Mouse (Mus musculus) midbrain, embryonic 16.5 days (tissue): ENCODE data around the gene Fubp1. TPM values are rescaled to one million over a fixed set of nuclear protein-coding genes. Genes with fewer than 3 reads are reported as not detected.
A peak's percentile ranks its signal among the peaks of the same experiment; 100 is the strongest.
"Not testable (repeated sequence)": the region's sequence is repeated elsewhere in the genome, so short reads cannot be mapped to it uniquely, and the experiment has no call there.

Source experiments
- ATAC-seq: fragments of 200-750 bp; cut with Nextera tagmentation; 2 replicates; pipeline ENCODE4 v1.8.0; 2017; ENCODE audit warnings: moderate TSS enrichment
- H3K27ac ChIP-seq: fragments of 300-500 bp; sonication (generic); 2 replicates; pipeline ENCODE4 v1.5.1; 2014; ENCODE audit warnings: mild to moderate bottlenecking, low read length, mixed read lengths
- H3K27me3 ChIP-seq: fragments of 300-500 bp; sonication (generic); 2 replicates; pipeline ENCODE4 v1.6.1; 2014; ENCODE audit warnings: low read depth, low read length, mixed read lengths; ENCODE audit not compliant: control insufficient read depth, insufficient read depth
- H3K36me3 ChIP-seq: fragments of 300-500 bp; sonication (generic); 2 replicates; pipeline ENCODE4 v1.6.1; 2014; ENCODE audit warnings: mild to moderate bottlenecking, low read length, moderate library complexity, mixed read lengths; ENCODE audit not compliant: control insufficient read depth, insufficient read depth
- H3K4me1 ChIP-seq: fragments of 300-500 bp; sonication (generic); 2 replicates; pipeline ENCODE4 v1.6.1; 2014; ENCODE audit warnings: mild to moderate bottlenecking, low read length, mixed read lengths; ENCODE audit not compliant: control insufficient read depth, insufficient read depth
- H3K4me2 ChIP-seq: fragments of 300-500 bp; sonication (generic); 2 replicates; pipeline ENCODE4 v1.6.1; 2014; ENCODE audit warnings: mild to moderate bottlenecking, low read length, mixed read lengths
- H3K4me3 ChIP-seq: fragments of 300-500 bp; sonication (generic); 2 replicates; pipeline ENCODE4 v1.5.1; 2014; ENCODE audit warnings: low read depth, mild to moderate bottlenecking, low read length, moderate library complexity, mixed read lengths
- H3K9ac ChIP-seq: fragments of 300-500 bp; sonication (generic); 2 replicates; pipeline ENCODE4 v1.6.1; 2014; ENCODE audit warnings: low read depth, low read length, mixed read lengths
- H3K9me3 ChIP-seq: fragments of 300-500 bp; sonication (generic); replicated peaks from 2 replicates; pipeline ENCODE4 v1.6.1; 2014; ENCODE audit warnings: mild to moderate bottlenecking, low read length, mixed read lengths; ENCODE audit not compliant: control insufficient read depth, poor library complexity, severe bottlenecking
- WGBS: fragments of 180-500 bp; shearing (Covaris S2); extraction: QIAGEN DNeasy Blood & Tissue Kit; methylation state at CpG from one replicate; pipeline ENCODE4 v1.1.7; 2014; 5-methylcytosine and 5-hydroxymethylcytosine counted together
- polyA plus RNA-seq: library from polyadenylated mRNA; unstranded; fragments of >200 nt; fragmentation: Nextera tagmentation; extraction: Ambion mirVana; gene quantifications from 2 replicates; pipeline ENCODE4 v1.2.1, GENCODE M21; 2015

Fubp1 gene
- polyA plus RNA-seq, 1 experiment from 2014 or later = 191 TPM

GRCm38 (mm10) chr3:152259409-152259808 is 49.2 kb downstream of the Fubp1 start:
- WGBS = 47% methylated on average over 8 of the region's 9 CpGs

GRCm38 (mm10) chr3:152260362-152260761 is 50.1 kb downstream of the Fubp1 start:
- 100% methylated on average over 1 of the region's 1 CpGs for WGBS
- Histone ChIP-seq H3K36me3 (no peaks in the 10 kb centered on the region), H3K27ac (no peak overlapping the region), H3K9me3 (no peaks in the 10 kb centered on the region), H3K27me3 (peaks cover 7% of the 10 kb centered on the region; the same call in 1 of the 2 replicates), H3K4me1 (peaks cover 6% of the 10 kb centered on the region), H3K4me2 (no peak overlapping the region), H3K9ac (no peak overlapping the region), H3K4me3 (no peak overlapping the region)
- ATAC-seq = no peak

More at GRCm38 (mm10) chr3:152259409-152259808, 49.2 kb downstream of the Fubp1 start:
- H3K4me1 ChIP-seq, H3K9me3 ChIP-seq, H3K4me3 ChIP-seq, H3K36me3 ChIP-seq, ATAC-seq, H3K4me2 ChIP-seq, H3K27me3 ChIP-seq, H3K27ac ChIP-seq, H3K9ac ChIP-seq: not testable (repeated sequence)

GRCm38 (mm10) chr3:152261436-152261835 is 51.2 kb downstream of the Fubp1 start:
- Histone ChIP-seq H3K9me3 (no peaks in the 10 kb centered on the region), H3K9ac (no peak overlapping the region), H3K27ac (no peak overlapping the region), H3K4me1 (peaks cover 12% of the 10 kb centered on the region), H3K4me3 (no peak overlapping the region), H3K4me2 (no peak overlapping the region), H3K36me3 (no peaks in the 10 kb centered on the region), H3K27me3 (peaks cover 7% of the 10 kb centered on the region; the same call in 1 of the 2 replicates)
- ATAC-seq = no peak
- 52% methylated on average over 8 of the region's 8 CpGs for WGBS

- Histone ChIP-seq H3K4me3 (no peak overlapping the region), H3K9ac (no peak overlapping the region), H3K4me1 (peaks cover 12% of the 10 kb centered on the region), H3K27me3 (peaks cover 7% of the 10 kb centered on the region; the same call in 1 of the 2 replicates), H3K36me3 (no peaks in the 10 kb centered on the region), H3K27ac (no peak overlapping the region), H3K9me3 (no peaks in the 10 kb centered on the region), H3K4me2 (no peak overlapping the region)
- no peak for ATAC-seq
- 20% methylated on average over 8 of the region's 8 CpGs for WGBS
These were observed 51.7 kb downstream of the Fubp1 start for GRCm38 (mm10) chr3:152261948-152262347.

GRCm38 (mm10) chr3:152264374-152264773 is 54.2 kb downstream of the Fubp1 start:
- H3K27ac ChIP-seq = no peak overlapping the region
- peaks cover 12% of the 10 kb centered on the region; the same call in 1 of the 2 replicates for H3K27me3 ChIP-seq
- 56% methylated on average over 10 of the region's 10 CpGs for WGBS
- H3K4me3 ChIP-seq = no peak overlapping the region
- H3K36me3 ChIP-seq = no peaks in the 10 kb centered on the region
- ATAC-seq = no peak
- no peak overlapping the region for H3K4me2 ChIP-seq
- H3K4me1 ChIP-seq = peaks cover 12% of the 10 kb centered on the region
- H3K9me3 ChIP-seq = no peaks in the 10 kb centered on the region
- H3K9ac ChIP-seq = no peak overlapping the region

GRCm38 (mm10) chr3:152264830-152265229 is 54.6 kb downstream of the Fubp1 start:
- no peak overlapping the region for H3K27ac ChIP-seq
- peak overlapping the region; percentile 99 for H3K4me2 ChIP-seq
- H3K4me1 ChIP-seq = peaks cover 12% of the 10 kb centered on the region
- no peaks in the 10 kb centered on the region for H3K9me3 ChIP-seq
- H3K4me3 ChIP-seq = no peak overlapping the region; the same call in 1 of the 2 replicates
- ATAC-seq = no peak
- 30% methylated on average over 12 of the region's 12 CpGs for WGBS
- peaks cover 12% of the 10 kb centered on the region; the same call in 1 of the 2 replicates for H3K27me3 ChIP-seq
- no peaks in the 10 kb centered on the region for H3K36me3 ChIP-seq
- no peak overlapping the region for H3K9ac ChIP-seq

- Histone ChIP-seq H3K36me3 (no peaks in the 10 kb centered on the region), H3K4me3 (peak overlapping the region; percentile 59), H3K27ac (no peak overlapping the region), H3K9ac (peak overlapping the region; percentile 67), H3K27me3 (peaks cover 12% of the 10 kb centered on the region; the same call in 1 of the 2 replicates), H3K4me1 (peaks cover 12% of the 10 kb centered on the region), H3K9me3 (no peaks in the 10 kb centered on the region), H3K4me2 (peak overlapping the region; percentile 99)
- under 1% methylated on average over 55 of the region's 63 CpGs for WGBS
- peak; percentile 77 for ATAC-seq
These were observed 55.3 kb downstream of the Fubp1 start for GRCm38 (mm10) chr3:152265351-152266035.

- peak; percentile 52 for ATAC-seq
- Histone ChIP-seq H3K9me3 (no peaks in the 10 kb centered on the region), H3K4me3 (peak within 1 kb of the TSS; percentile 59), H3K9ac (peak within 1 kb of the TSS; percentile 67), H3K36me3 (no peaks in the 10 kb centered on the region), H3K4me2 (peak within 1 kb of the TSS; percentile 99), H3K4me1 (peaks cover 12% of the 10 kb centered on the region), H3K27ac (no peak within 1 kb of the TSS), H3K27me3 (peaks cover 12% of the 10 kb centered on the region; the same call in 1 of the 2 replicates)
- 3% methylated on average over 13 of the region's 13 CpGs for WGBS
These were observed 55.8 kb downstream of the Fubp1 start, which contains the start of gene Nexn for GRCm38 (mm10) chr3:152266036-152266421. TSS of gene Nexn (minus strand) at chr3:152266350.

- H3K4me3 ChIP-seq = no peak overlapping the region
- peaks cover 12% of the 10 kb centered on the region; the same call in 1 of the 2 replicates for H3K27me3 ChIP-seq
- H3K9me3 ChIP-seq = no peaks in the 10 kb centered on the region
- peaks cover 12% of the 10 kb centered on the region for H3K4me1 ChIP-seq
- 94% methylated on average over 14 of the region's 14 CpGs for WGBS
- H3K4me2 ChIP-seq = no peak overlapping the region
- H3K9ac ChIP-seq = no peak overlapping the region
- ATAC-seq = no peak
- no peak overlapping the region for H3K27ac ChIP-seq
- no peaks in the 10 kb centered on the region for H3K36me3 ChIP-seq
These were observed 57.9 kb downstream of the Fubp1 start for GRCm38 (mm10) chr3:152268099-152268498.
